Mouse (Mus musculus): ENCODE results near the gene Ccdc50. TPM values are rescaled to one million over a fixed set of nuclear protein-coding genes. Genes with fewer than 3 reads are reported as not detected.

Gene Ccdc50
- polyA plus RNA-seq, 1 experiment = 28.7 TPM

DNA sequence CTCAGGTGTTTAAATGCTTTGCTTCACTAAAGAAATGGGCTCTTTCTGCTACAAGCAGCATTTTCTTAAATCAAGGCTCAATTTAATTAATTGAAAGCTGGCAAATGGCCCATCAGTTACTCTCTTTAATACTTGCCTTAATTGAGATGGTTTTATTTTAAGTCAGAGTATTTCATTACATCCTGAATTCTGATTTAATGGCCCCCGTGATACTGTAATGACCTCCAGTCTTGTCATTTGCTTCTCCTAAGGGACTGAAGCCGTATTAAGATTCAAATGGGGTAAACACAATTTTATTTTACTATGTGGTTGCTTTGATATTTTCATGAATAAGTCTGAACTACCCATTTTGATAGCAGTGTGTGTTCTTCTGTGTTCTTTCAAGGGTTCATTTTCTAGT, 18.0 kb upstream of the Ccdc50 start:
- 94% methylated on average over 2 of the region's 2 CpGs for WGBS
- Histone ChIP-seq H3K4me3 (replicated peaks; ENCODE audit: insufficient read depth, low read depth, low read length) (no peak overlapping the region), H3K27ac (ENCODE audit: insufficient read depth, low read length) (no peak overlapping the region), H3K4me1 (ENCODE audit: control insufficient read depth, insufficient read depth, low read length) (no peaks in the 10 kb centered on the region), H3K27me3 (ENCODE audit: control insufficient read depth, insufficient read depth, low read length) (no peaks in the 10 kb centered on the region)
- TF ChIP-seq POLR2A (IDR thresholded peaks at IDR 0.05; ENCODE audit: borderline replicate concordance, insufficient read depth, low read length) = no peak
- no peak for TF ChIP-seq CTCF (IDR thresholded peaks at IDR 0.05; ENCODE audit: borderline replicate concordance, insufficient read depth, low read depth, low read length)
- no peak for DNase-seq

DNA sequence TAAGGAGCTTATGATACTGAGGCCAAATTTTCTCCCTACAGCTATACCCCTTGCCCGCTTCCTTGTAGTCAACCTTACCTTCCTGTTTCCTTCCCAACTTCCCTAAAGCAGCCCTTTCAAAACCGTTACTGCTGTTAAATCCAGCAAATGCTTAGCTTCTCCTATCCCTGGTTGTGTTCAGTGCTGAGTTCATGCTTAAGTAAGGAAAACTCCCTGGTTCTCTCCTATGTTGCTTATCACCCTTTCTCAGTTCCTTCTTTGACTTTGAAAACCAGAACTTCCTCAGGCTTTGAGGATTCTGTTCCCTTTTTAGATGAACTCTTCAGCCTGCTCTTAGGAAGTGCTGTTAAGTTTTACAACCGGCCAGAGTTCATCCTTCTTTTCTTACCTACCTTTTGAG, 14.5 kb upstream of the Ccdc50 start:
- no peak overlapping the region for H3K27ac ChIP-seq (ENCODE audit: insufficient read depth, low read length)
- TF ChIP-seq CTCF (IDR thresholded peaks at IDR 0.05; ENCODE audit: borderline replicate concordance, insufficient read depth, low read depth, low read length) (no peak), POLR2A (IDR thresholded peaks at IDR 0.05; ENCODE audit: borderline replicate concordance, insufficient read depth, low read length) (no peak)
- H3K4me1 ChIP-seq (ENCODE audit: control insufficient read depth, insufficient read depth, low read length) = no peaks in the 10 kb centered on the region
- no peak for DNase-seq
- no peaks in the 10 kb centered on the region for H3K27me3 ChIP-seq (ENCODE audit: control insufficient read depth, insufficient read depth, low read length)
- 79% methylated on average over 3 of the region's 3 CpGs for WGBS
- H3K4me3 ChIP-seq (replicated peaks; ENCODE audit: insufficient read depth, low read depth, low read length) = no peak overlapping the region

DNA sequence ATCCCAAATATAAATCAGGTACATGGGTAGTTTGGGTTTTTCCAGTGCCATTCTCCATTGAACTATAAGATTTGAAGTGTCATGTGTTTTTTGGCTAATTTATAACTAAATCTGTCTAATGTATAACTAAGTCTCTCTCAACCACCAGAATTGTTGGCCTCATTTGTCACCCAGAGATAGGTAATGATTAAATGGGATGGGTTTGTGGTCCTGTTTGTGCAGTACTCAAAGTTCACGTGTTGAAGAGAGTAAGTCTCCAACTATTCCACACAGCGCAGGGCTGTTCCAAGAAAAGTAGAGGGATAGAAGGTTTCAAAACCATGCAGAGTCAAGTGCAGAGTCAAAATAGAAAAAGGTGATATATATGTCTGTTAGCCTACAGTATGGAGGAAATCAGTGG, 13.4 kb upstream of the Ccdc50 start:
- DNase-seq = no peak
- 93% methylated on average over 2 of the region's 2 CpGs for WGBS
- no peaks in the 10 kb centered on the region for H3K27me3 ChIP-seq (ENCODE audit: control insufficient read depth, insufficient read depth, low read length)
- no peak for TF ChIP-seq CTCF (IDR thresholded peaks at IDR 0.05; ENCODE audit: borderline replicate concordance, insufficient read depth, low read depth, low read length)
- TF ChIP-seq POLR2A (IDR thresholded peaks at IDR 0.05; ENCODE audit: borderline replicate concordance, insufficient read depth, low read length) = no peak
- H3K27ac ChIP-seq (ENCODE audit: insufficient read depth, low read length) = no peak overlapping the region
- no peaks in the 10 kb centered on the region for H3K4me1 ChIP-seq (ENCODE audit: control insufficient read depth, insufficient read depth, low read length)
- no peak overlapping the region for H3K4me3 ChIP-seq (replicated peaks; ENCODE audit: insufficient read depth, low read depth, low read length)

DNA sequence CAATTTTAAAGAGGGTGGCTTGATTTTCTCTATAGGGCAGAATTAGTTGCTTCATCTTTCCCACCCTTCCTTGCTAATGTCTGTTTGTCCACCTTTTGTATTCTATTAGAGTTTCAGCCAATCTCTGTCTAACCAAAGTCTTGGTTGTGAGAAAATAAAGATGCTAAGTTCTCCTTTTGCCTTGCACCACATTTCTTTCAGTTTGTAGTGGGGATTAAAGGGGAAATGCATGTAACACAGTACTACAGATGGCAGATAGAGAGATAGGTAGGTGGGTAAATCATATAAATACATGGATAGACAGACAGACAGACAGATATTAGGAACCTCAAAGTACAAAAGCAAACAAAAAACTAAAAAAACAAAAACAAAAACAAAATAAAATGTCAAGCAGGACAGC, 12.1 kb upstream of the Ccdc50 start:
- Histone ChIP-seq H3K27ac (ENCODE audit: insufficient read depth, low read length) (no peak overlapping the region), H3K27me3 (ENCODE audit: control insufficient read depth, insufficient read depth, low read length) (no peaks in the 10 kb centered on the region), H3K4me3 (replicated peaks; ENCODE audit: insufficient read depth, low read depth, low read length) (no peak overlapping the region), H3K4me1 (ENCODE audit: control insufficient read depth, insufficient read depth, low read length) (no peaks in the 10 kb centered on the region)
- DNase-seq = no peak
- TF ChIP-seq POLR2A (IDR thresholded peaks at IDR 0.05; ENCODE audit: borderline replicate concordance, insufficient read depth, low read length) (no peak), CTCF (IDR thresholded peaks at IDR 0.05; ENCODE audit: borderline replicate concordance, insufficient read depth, low read depth, low read length) (no peak)

DNA sequence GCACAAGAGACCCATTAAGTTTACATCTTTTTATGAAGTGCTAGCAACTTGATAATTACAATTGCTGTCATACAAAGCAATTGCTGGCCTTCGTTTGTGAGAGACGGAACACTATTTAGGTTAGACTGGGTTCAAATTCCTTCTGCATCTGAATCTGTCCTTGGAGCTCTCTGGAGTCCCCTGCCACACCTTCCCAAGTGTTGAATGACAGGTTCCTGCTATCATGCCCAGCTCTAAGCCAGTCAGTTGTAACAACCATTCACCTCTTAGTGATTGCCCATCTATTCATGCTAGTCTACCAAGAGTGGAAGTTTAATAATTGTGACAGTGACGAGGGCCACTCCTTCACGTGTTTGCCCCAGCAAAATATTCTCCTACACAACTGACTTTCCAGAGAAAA, 6.5 kb upstream of the Ccdc50 start:
- no peak for DNase-seq
- Histone ChIP-seq H3K27me3 (ENCODE audit: control insufficient read depth, insufficient read depth, low read length) (no peaks in the 10 kb centered on the region), H3K4me3 (replicated peaks; ENCODE audit: insufficient read depth, low read depth, low read length) (no peak overlapping the region), H3K27ac (ENCODE audit: insufficient read depth, low read length) (no peak overlapping the region), H3K4me1 (ENCODE audit: control insufficient read depth, insufficient read depth, low read length) (no peaks in the 10 kb centered on the region)
- 93% methylated on average over 4 of the region's 4 CpGs for WGBS
- no peak for TF ChIP-seq CTCF (IDR thresholded peaks at IDR 0.05; ENCODE audit: borderline replicate concordance, insufficient read depth, low read depth, low read length)
- no peak for TF ChIP-seq POLR2A (IDR thresholded peaks at IDR 0.05; ENCODE audit: borderline replicate concordance, insufficient read depth, low read length)

DNA sequence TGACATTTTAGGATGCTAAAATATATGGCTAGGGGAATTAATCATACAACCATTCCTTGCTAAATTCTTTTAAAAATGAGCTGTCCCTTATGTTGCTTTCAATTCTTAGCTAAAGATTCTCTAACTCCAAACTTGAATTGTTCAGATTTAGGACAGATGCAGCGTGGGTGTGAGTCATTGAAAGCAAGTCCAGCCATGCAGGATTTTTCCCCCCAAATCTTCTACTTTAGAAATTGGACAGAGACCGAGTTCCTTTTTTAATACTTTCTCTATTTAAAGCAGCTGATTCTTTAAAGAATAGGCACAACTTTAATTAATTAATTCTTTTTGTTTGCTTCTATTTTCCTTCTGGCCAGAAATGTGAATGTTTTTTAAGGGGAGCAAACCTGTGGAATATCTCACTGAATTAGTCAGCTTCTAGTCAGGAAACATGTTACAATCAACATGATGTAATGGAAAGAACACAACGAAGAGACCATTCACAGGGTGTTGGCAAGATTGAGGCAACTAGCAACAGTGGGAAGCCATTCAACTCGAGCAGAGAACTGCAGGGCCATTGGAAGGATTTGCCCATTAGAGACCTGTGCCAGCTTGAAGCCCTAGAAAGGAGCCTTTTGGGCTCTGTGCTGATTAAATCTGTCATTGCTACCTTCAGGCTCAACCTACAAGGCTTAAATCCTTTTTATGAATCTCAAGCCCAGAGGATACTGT, 3.6 kb upstream of the Ccdc50 start:
- no peak for DNase-seq
- H3K27me3 ChIP-seq (ENCODE audit: control insufficient read depth, insufficient read depth, low read length) = no peaks in the 10 kb centered on the region
- 54% methylated on average over 4 of the region's 4 CpGs for WGBS
- TF ChIP-seq POLR2A (IDR thresholded peaks at IDR 0.05; ENCODE audit: borderline replicate concordance, insufficient read depth, low read length) = no peak
- no peak for TF ChIP-seq CTCF (IDR thresholded peaks at IDR 0.05; ENCODE audit: borderline replicate concordance, insufficient read depth, low read depth, low read length)
- H3K4me3 ChIP-seq (replicated peaks; ENCODE audit: insufficient read depth, low read depth, low read length) = no peak overlapping the region
- no peak overlapping the region for H3K27ac ChIP-seq (ENCODE audit: insufficient read depth, low read length)
- H3K4me1 ChIP-seq (ENCODE audit: control insufficient read depth, insufficient read depth, low read length) = no peaks in the 10 kb centered on the region; the same call in 1 of the 2 replicates

DNA sequence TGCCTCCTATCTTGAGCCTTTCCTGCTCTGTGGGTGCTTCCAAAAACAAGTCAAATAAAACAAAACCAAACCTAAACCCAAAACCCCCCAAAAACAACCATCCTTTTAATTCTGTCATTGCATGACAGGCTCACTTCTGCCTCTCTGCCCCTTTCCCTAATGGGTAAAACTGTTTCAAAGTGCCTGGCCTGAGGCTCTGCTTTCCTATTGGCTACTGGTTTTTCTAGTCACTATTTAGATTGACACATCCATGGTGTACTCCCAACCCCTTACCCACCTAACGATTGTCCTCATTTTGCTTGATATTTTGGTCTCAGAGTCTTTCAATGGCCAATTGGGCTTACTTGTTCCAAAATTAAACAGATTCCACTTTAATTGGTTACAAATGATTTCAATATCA, 3.0 kb upstream of the Ccdc50 start:
- no peak overlapping the region for H3K27ac ChIP-seq (ENCODE audit: insufficient read depth, low read length)
- no peaks in the 10 kb centered on the region for H3K27me3 ChIP-seq (ENCODE audit: control insufficient read depth, insufficient read depth, low read length)
- no peak for DNase-seq
- no peak overlapping the region for H3K4me3 ChIP-seq (replicated peaks; ENCODE audit: insufficient read depth, low read depth, low read length)
- WGBS = 86% methylated on average over 1 of the region's 1 CpGs
- H3K4me1 ChIP-seq (ENCODE audit: control insufficient read depth, insufficient read depth, low read length) = peaks cover 3% of the 10 kb centered on the region
- TF ChIP-seq POLR2A (IDR thresholded peaks at IDR 0.05; ENCODE audit: borderline replicate concordance, insufficient read depth, low read length) = no peak
- TF ChIP-seq CTCF (IDR thresholded peaks at IDR 0.05; ENCODE audit: borderline replicate concordance, insufficient read depth, low read depth, low read length) = no peak

DNA sequence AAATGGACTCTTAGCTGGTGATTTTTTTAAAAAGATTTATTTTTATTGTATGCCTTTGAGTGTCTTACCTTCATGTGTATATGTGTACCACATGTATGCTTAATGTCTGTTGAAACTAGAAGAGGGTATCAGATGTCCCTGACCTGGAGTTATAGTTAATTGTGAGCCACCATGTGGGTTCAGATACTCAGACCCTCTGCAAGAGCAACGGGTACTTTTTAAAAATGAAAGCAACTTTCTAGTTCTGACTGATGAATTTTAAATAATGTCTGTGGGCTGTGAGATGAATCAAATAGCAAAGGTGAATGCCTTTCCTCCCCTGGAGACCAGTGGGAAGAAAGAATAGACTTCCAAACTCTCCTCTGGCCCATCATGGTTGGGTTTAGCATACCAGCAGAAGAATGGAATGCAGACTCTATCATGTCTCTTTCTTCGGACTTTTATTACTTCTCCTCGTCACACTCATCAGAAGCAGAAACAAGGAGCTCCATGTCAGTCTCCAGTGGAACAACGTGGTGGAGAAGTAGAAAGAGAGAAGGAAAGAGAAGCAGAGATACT, 1.7 kb upstream of the Ccdc50 start:
- no peak for DNase-seq
- H3K27ac ChIP-seq (ENCODE audit: insufficient read depth, low read length) = no peak overlapping the region
- TF ChIP-seq CTCF (IDR thresholded peaks at IDR 0.05; ENCODE audit: borderline replicate concordance, insufficient read depth, low read depth, low read length) (no peak), POLR2A (IDR thresholded peaks at IDR 0.05; ENCODE audit: borderline replicate concordance, insufficient read depth, low read length) (no peak)

More for the DNA sequence above, 1.7 kb upstream of the Ccdc50 start:
- Histone ChIP-seq H3K4me1 (ENCODE audit: control insufficient read depth, insufficient read depth, low read length) (peaks cover 3% of the 10 kb centered on the region), H3K27me3 (ENCODE audit: control insufficient read depth, insufficient read depth, low read length) (no peaks in the 10 kb centered on the region), H3K4me3 (replicated peaks; ENCODE audit: insufficient read depth, low read depth, low read length) (no peak overlapping the region)
- WGBS = 81% methylated on average over 4 of the region's 4 CpGs
